Mouse (Mus musculus): ENCODE measurements at regions not wholly inside any gene's neighbourhood (a gene's known extent, or its start where the extent isn't known, plus 50 kb on each side); places are given as distances from the start of the nearest gene placed in this dataset.

DNA sequence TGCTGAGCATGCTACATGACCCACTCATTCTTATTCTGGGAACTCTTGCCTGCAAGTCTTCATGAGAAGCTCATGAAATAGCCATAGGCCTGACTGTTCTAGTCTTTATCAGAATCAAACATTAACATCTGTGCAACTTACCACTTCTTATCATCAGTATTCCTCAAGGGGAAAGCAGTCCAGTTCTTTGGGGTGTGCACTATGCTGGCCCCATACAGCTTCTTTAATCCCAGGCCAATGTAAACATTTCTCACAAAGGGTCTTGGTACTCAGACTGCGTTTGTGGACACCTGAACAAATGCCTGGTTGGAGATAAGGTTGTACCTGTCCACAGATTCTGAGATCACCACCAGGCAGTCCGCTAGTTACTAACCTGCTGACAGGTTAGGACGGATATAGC, 51.3 kb downstream of the 3110018I06Rik start:
- ATAC-seq (ENCODE audit: low FRiP score, low TSS enrichment) = no peak
- Histone ChIP-seq H3K4me3 (ENCODE audit: low read length) (no peak overlapping the region), H3K9ac (replicated peaks; ENCODE audit: low read length) (no peak overlapping the region), H3K27me3 (ENCODE audit: insufficient read depth, low read length) (no peaks in the 10 kb centered on the region), H3K4me1 (ENCODE audit: insufficient read depth, low read length) (no peaks in the 10 kb centered on the region), H3K36me3 (ENCODE audit: insufficient read depth, low read length) (no peaks in the 10 kb centered on the region), H3K27ac (ENCODE audit: low read length) (no peak overlapping the region), H3K4me2 (replicated peaks; ENCODE audit: low read depth, low read length) (no peak overlapping the region), H3K9me3 (ENCODE audit: low read length) (no peaks in the 10 kb centered on the region)
- WGBS = 81% methylated on average over 3 of the region's 3 CpGs

DNA sequence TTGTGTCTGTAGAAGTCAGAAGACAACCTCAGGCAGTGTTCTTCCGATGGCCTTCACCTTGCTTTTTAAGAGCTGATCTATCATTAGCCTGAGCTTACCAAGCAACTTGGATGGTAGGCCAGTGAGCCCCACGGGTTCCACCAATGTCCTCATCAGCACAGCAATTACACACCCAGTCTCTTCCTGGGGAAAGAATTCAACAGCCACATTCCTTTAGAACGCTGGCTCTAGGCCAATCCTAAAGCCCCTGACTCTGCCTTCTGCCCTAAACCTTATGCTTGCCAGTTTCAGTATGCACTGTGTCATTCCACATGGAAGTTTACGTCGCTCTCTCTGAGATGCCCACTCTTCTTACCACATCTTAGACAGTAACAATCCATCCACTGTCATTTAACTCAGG, 52.8 kb downstream of the 3110018I06Rik start:
- no peak overlapping the region for H3K4me2 ChIP-seq (replicated peaks; ENCODE audit: low read depth, low read length)
- H3K27me3 ChIP-seq (ENCODE audit: insufficient read depth, low read length) = no peaks in the 10 kb centered on the region
- ATAC-seq (ENCODE audit: low FRiP score, low TSS enrichment) = no peak
- WGBS = 59% methylated on average over 5 of the region's 5 CpGs
- H3K36me3 ChIP-seq (ENCODE audit: insufficient read depth, low read length) = no peaks in the 10 kb centered on the region
- no peak overlapping the region for H3K27ac ChIP-seq (ENCODE audit: low read length)
- no peaks in the 10 kb centered on the region for H3K9me3 ChIP-seq (ENCODE audit: low read length)
- H3K4me1 ChIP-seq (ENCODE audit: insufficient read depth, low read length) = no peaks in the 10 kb centered on the region
- H3K9ac ChIP-seq (replicated peaks; ENCODE audit: low read length) = no peak overlapping the region
- no peak overlapping the region for H3K4me3 ChIP-seq (ENCODE audit: low read length)

DNA sequence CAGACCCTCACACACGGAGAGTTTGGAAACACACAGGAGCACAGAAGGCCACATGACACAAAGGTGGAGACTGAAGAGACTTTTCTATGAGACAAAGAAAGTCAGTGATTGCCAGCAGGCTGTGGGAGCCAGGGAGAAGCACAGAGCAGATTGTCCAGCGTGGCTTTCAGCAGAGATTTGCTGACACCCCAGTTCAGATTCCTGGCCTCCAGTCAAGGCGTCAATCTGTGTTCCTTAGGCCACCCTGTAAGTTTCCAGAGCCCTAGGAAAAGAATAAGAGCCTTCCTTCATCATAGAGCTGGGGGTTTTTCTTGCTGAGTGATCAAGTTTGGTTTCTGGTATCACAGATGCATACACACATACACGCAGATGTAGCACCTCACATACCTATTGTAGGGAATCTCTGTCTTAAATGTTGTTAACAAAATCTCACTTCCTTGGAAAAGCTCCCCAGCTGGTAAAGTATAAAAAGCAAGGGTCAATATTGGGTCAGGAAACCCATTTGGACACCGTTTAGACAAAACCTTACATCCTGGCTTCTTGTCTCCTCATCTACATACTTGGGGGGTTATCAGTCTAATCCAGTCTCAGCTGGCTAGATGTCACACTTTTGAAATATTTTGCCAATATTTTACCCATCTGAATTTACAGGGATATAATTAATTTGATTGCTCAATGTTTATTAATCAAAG, 58.9 kb downstream of the 3110018I06Rik start:
- Histone ChIP-seq H3K4me1 (ENCODE audit: insufficient read depth, low read length) (no peaks in the 10 kb centered on the region), H3K9ac (replicated peaks; ENCODE audit: low read length) (no peak overlapping the region), H3K27me3 (ENCODE audit: insufficient read depth, low read length) (no peaks in the 10 kb centered on the region), H3K36me3 (ENCODE audit: insufficient read depth, low read length) (no peaks in the 10 kb centered on the region), H3K4me3 (ENCODE audit: low read length) (no peak overlapping the region), H3K27ac (ENCODE audit: low read length) (no peak overlapping the region), H3K9me3 (ENCODE audit: low read length) (no peaks in the 10 kb centered on the region), H3K4me2 (replicated peaks; ENCODE audit: low read depth, low read length) (no peak overlapping the region)
- ATAC-seq (ENCODE audit: low FRiP score, low TSS enrichment) = no peak
- WGBS = 50% methylated on average over 5 of the region's 5 CpGs

DNA sequence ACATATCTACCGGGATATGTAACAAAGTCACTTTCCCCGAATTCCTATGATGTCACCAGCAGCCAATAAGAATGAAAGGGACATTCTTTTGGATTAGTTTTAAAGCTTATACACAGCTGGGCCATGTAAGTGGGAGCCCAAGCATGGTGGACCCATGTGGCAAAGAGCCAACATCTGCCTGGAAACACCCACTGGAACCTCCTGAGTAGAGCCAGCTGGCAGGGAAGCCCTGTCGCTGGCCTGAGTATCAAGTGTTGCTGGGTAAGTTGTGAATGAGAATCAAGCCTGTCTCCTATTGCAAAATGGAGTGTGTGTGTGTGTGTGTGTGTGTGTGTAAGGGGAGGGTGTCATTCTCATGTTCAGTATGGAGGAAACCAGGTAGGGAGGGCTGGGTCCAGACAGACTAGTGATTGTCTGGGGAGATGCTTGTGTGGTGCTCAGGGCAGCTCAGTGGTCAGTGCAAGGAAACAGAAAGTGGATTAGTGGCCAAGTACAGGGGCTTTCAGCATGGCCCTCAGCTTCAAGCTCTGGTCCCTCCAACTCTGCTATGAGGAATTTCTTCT, 59.5 kb downstream of the 3110018I06Rik start:
- Histone ChIP-seq H3K4me2 (replicated peaks; ENCODE audit: low read depth, low read length) (no peak overlapping the region), H3K27ac (ENCODE audit: low read length) (no peak overlapping the region), H3K4me1 (ENCODE audit: insufficient read depth, low read length) (no peaks in the 10 kb centered on the region), H3K4me3 (ENCODE audit: low read length) (no peak overlapping the region), H3K9me3 (ENCODE audit: low read length) (no peaks in the 10 kb centered on the region), H3K36me3 (ENCODE audit: insufficient read depth, low read length) (no peaks in the 10 kb centered on the region), H3K27me3 (ENCODE audit: insufficient read depth, low read length) (no peaks in the 10 kb centered on the region), H3K9ac (replicated peaks; ENCODE audit: low read length) (no peak overlapping the region)
- WGBS = 58% methylated on average over 3 of the region's 3 CpGs
- peak; percentile 90 for ATAC-seq (ENCODE audit: low FRiP score, low TSS enrichment)

DNA sequence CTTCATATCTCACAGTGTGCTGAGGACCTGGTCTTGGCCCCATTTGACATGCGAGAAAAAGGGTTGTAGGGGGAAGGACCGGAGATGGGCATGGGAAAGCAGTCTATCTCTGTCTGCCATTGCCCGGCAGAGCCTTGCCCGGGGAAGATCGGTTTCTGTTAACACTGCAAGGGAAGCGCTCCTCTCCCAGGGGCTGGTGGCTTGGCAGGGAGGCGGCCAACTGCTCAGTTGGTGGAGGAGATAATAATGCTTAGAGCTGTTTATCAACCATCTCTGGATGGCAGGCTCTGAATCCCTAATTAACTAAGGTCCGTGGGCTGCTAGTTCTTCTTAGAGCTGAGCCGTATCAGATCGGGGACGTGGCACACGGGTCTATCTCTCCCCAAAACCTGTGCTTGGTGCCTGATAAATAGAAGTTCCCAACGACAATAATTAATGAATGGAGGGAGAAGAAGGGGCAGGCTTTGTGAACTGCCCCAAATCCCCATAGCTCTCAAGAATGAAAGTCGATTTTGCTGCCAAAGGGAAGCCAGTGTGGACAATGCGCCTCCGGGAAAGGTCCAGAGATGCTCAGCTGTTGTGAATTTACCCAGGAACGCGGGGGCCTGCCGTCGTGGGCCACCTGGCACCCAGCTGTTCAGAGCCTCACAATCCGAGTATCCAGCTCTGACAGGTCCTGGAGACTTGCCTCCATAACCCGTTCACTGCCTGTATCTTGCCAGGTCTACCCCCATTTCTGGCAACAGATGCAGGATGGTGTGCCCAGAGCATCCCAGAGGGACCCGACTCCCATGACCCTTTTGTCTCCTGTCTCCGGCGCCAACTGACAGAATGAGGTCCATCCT, 61.2 kb downstream of the 3110018I06Rik start:
- ATAC-seq (ENCODE audit: low FRiP score, low TSS enrichment) = no peak
- Histone ChIP-seq H3K27ac (ENCODE audit: low read length) (no peak overlapping the region), H3K9ac (replicated peaks; ENCODE audit: low read length) (no peak overlapping the region), H3K36me3 (ENCODE audit: insufficient read depth, low read length) (no peaks in the 10 kb centered on the region), H3K4me1 (ENCODE audit: insufficient read depth, low read length) (no peaks in the 10 kb centered on the region), H3K27me3 (ENCODE audit: insufficient read depth, low read length) (no peaks in the 10 kb centered on the region), H3K9me3 (ENCODE audit: low read length) (no peaks in the 10 kb centered on the region), H3K4me3 (ENCODE audit: low read length) (no peak overlapping the region), H3K4me2 (replicated peaks; ENCODE audit: low read depth, low read length) (no peak overlapping the region)
- WGBS = 84% methylated on average over 25 of the region's 25 CpGs

DNA sequence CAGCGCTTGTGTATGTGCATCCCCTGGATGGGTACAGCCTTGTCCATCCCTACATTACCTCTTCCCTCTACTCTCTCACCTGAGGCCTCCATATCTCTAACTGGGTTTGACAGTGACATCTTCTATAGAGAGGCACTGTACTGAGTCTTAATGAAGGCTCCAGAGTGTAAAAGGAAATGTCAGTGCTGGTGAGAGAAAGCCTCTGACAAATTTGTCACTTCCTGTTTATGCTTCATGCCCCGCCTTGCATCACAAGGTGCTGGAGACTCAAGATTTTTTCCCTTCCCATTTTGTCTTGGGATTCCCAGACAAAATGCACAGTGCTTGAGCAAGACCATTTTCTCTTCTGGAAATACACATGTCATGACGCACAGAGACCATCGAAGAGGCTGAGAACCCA, 70.8 kb downstream of the 3110018I06Rik start:
- no peaks in the 10 kb centered on the region for H3K9me3 ChIP-seq (ENCODE audit: low read length)
- no peaks in the 10 kb centered on the region for H3K4me1 ChIP-seq (ENCODE audit: insufficient read depth, low read length)
- no peak overlapping the region for H3K4me3 ChIP-seq (ENCODE audit: low read length)
- WGBS = 84% methylated on average over 4 of the region's 4 CpGs
- no peak for ATAC-seq (ENCODE audit: low FRiP score, low TSS enrichment)
- H3K4me2 ChIP-seq (replicated peaks; ENCODE audit: low read depth, low read length) = no peak overlapping the region
- no peak overlapping the region for H3K9ac ChIP-seq (replicated peaks; ENCODE audit: low read length)
- no peaks in the 10 kb centered on the region for H3K27me3 ChIP-seq (ENCODE audit: insufficient read depth, low read length)
- H3K27ac ChIP-seq (ENCODE audit: low read length) = no peak overlapping the region
- H3K36me3 ChIP-seq (ENCODE audit: insufficient read depth, low read length) = no peaks in the 10 kb centered on the region

DNA sequence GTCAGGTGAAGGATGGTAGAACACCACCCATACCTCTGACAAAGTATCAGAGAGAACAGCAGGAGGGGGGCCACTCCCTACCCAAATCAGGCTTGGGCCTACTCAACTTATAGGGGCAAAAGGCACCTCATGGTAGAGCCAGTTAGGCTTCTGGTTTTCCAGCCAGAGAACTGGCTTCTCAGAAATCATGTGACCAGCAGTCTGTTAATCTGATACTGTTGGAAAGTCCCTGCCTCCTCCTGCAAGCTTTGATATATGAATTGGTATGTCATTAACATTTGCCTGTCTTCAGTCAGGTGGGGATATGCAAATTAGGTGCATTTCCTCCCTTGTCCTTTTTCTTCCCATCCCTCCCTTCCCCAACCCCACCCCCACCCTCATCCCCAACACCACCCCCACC, 71.7 kb downstream of the 3110018I06Rik start:
- no peak for ATAC-seq (ENCODE audit: low FRiP score, low TSS enrichment)
- Histone ChIP-seq H3K4me1 (ENCODE audit: insufficient read depth, low read length) (no peaks in the 10 kb centered on the region), H3K27ac (ENCODE audit: low read length) (no peak overlapping the region), H3K9ac (replicated peaks; ENCODE audit: low read length) (no peak overlapping the region), H3K36me3 (ENCODE audit: insufficient read depth, low read length) (no peaks in the 10 kb centered on the region), H3K4me2 (replicated peaks; ENCODE audit: low read depth, low read length) (no peak overlapping the region), H3K27me3 (ENCODE audit: insufficient read depth, low read length) (no peaks in the 10 kb centered on the region), H3K9me3 (ENCODE audit: low read length) (no peaks in the 10 kb centered on the region), H3K4me3 (ENCODE audit: low read length) (no peak overlapping the region)

DNA sequence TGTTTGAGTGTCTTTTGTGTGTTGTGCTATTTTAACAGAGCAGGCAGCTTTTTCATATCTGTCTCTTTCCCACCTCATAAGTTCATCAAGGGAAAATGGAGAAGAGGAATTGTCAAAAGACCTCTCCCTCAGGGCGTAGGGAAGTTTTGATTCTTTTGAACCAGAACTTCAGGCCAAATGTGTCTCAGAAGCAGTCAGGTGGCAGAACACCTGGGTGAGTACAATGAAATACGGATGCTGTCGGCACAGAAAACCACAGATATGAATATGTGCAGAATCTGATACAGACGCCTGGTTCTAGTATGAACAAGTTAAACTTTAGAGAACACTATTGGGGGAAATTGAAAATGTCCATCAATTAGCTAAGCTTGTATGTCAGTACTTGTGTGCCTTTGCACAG, 84.2 kb downstream of the 3110018I06Rik start:
- 89% methylated on average over 4 of the region's 4 CpGs for WGBS
- no peak overlapping the region for H3K4me2 ChIP-seq (replicated peaks; ENCODE audit: low read depth, low read length)
- H3K27me3 ChIP-seq (ENCODE audit: insufficient read depth, low read length) = no peaks in the 10 kb centered on the region
- no peaks in the 10 kb centered on the region for H3K9me3 ChIP-seq (ENCODE audit: low read length)
- H3K4me3 ChIP-seq (ENCODE audit: low read length) = no peak overlapping the region
- H3K4me1 ChIP-seq (ENCODE audit: insufficient read depth, low read length) = no peaks in the 10 kb centered on the region
- H3K9ac ChIP-seq (replicated peaks; ENCODE audit: low read length) = no peak overlapping the region
- H3K36me3 ChIP-seq (ENCODE audit: insufficient read depth, low read length) = no peaks in the 10 kb centered on the region
- H3K27ac ChIP-seq (ENCODE audit: low read length) = no peak overlapping the region
- no peak for ATAC-seq (ENCODE audit: low FRiP score, low TSS enrichment)

DNA sequence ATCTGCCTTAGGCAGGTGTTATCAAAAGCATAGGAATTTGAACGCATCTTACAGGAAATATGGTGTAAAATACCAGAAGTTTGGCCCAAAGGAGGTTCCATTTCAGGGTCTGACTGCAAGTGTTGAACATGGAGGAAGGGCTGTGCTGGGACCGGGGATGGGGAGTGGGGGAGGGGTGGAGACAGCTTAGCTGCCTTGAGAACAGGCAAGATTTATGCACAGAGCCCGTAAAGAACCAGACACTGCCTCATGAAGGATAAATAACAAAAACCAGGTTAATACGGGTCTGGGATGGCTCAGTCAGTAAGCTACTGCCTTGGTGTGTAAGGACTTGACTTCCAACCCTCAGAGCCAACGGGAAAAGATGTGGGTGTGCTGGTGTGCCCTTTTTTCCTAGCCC, 91.1 kb downstream of the 3110018I06Rik start:
- no peak overlapping the region for H3K9ac ChIP-seq (replicated peaks; ENCODE audit: low read length)
- H3K27ac ChIP-seq (ENCODE audit: low read length) = no peak overlapping the region
- H3K4me2 ChIP-seq (replicated peaks; ENCODE audit: low read depth, low read length) = no peak overlapping the region
- 28% methylated on average over 5 of the region's 5 CpGs for WGBS
- H3K4me1 ChIP-seq (ENCODE audit: insufficient read depth, low read length) = no peaks in the 10 kb centered on the region
- no peak for ATAC-seq (ENCODE audit: low FRiP score, low TSS enrichment)
- no peak overlapping the region for H3K4me3 ChIP-seq (ENCODE audit: low read length)
- no peaks in the 10 kb centered on the region for H3K27me3 ChIP-seq (ENCODE audit: insufficient read depth, low read length)
- H3K9me3 ChIP-seq (ENCODE audit: low read length) = no peaks in the 10 kb centered on the region
- no peaks in the 10 kb centered on the region for H3K36me3 ChIP-seq (ENCODE audit: insufficient read depth, low read length)

DNA sequence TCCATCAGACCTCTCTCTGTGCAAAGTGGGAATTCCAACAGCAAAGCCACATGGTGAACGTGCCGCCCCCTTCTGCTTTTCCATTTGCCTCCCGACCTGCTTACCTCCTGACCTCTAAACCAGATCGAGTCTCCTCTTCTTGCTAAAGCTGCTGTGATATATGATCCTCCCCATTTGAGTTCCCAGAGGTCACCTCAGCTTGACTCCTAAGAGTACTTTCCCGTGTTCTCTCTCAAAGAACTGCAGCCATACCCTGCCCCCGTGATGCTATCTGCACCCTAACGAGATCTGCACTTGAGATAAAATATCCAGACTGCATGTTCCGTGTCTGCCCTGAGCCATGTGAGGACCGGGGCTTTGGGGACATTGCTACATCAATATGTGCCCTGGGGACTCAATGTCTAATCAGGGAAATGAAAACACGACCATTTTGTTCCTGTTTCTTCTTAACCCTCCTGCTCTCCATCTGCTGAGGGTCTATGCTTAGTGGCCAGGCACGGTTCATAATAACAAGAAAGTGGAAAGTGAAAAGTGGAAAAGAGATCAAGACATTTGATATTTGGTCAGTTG, 94.8 kb downstream of the 3110018I06Rik start:
- H3K4me3 ChIP-seq (ENCODE audit: low read length) = no peak overlapping the region
- H3K36me3 ChIP-seq (ENCODE audit: insufficient read depth, low read length) = no peaks in the 10 kb centered on the region
- no peak overlapping the region for H3K27ac ChIP-seq (ENCODE audit: low read length)
- no peaks in the 10 kb centered on the region for H3K4me1 ChIP-seq (ENCODE audit: insufficient read depth, low read length)
- H3K4me2 ChIP-seq (replicated peaks; ENCODE audit: low read depth, low read length) = no peak overlapping the region
- H3K9ac ChIP-seq (replicated peaks; ENCODE audit: low read length) = no peak overlapping the region
- 11% methylated on average over 11 of the region's 11 CpGs for WGBS
- H3K27me3 ChIP-seq (ENCODE audit: insufficient read depth, low read length) = no peaks in the 10 kb centered on the region
- no peaks in the 10 kb centered on the region for H3K9me3 ChIP-seq (ENCODE audit: low read length)
- ATAC-seq (ENCODE audit: low FRiP score, low TSS enrichment) = no peak; the same call in 1 of the 2 replicates
